Mouse (Mus musculus) adrenal gland, postnatal 10 days (tissue): ENCODE results near the gene Inca1. TPM values are rescaled to one million over a fixed set of nuclear protein-coding genes. Genes with fewer than 3 reads are reported as not detected.

ENCODE experiments used
- DNase-seq: peaks from one replicate; pipeline ENCODE4 v3.0.0; 2021; ENCODE audit warnings: mixed read lengths
- total RNA-seq, 2 experiments: library from RNA; stranded (reverse); gene quantifications; 2 replicates each; pipeline ENCODE4 v1.2.3; 2021

Inca1 gene
- total RNA-seq, 2 experiments from 2014 or later = 13.8 to 18.9 TPM

DNA sequence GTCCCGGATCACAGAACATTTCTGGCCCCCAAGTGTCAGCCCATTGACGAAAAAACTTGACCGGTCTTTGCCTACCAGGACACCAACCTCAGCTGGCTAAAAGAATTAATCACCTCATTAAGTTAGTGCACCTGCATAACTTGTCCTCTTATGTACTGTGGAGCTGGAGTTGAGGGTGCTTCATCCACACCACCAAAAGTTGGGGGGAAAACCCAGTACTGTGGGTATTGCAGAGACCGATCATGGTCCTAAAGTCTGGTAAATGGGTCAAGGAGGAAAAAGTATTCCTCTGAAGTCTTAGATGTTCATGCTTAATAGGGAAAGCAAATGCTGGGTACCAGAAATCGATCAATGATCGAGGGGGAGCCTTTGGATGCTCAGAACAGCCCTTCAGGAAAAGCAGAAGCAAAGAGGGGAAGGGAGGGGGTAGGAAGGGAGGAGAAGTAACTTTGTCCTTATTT lies 47.0 kb downstream of the Inca1 start:
- DNase-seq = no peak

DNA sequence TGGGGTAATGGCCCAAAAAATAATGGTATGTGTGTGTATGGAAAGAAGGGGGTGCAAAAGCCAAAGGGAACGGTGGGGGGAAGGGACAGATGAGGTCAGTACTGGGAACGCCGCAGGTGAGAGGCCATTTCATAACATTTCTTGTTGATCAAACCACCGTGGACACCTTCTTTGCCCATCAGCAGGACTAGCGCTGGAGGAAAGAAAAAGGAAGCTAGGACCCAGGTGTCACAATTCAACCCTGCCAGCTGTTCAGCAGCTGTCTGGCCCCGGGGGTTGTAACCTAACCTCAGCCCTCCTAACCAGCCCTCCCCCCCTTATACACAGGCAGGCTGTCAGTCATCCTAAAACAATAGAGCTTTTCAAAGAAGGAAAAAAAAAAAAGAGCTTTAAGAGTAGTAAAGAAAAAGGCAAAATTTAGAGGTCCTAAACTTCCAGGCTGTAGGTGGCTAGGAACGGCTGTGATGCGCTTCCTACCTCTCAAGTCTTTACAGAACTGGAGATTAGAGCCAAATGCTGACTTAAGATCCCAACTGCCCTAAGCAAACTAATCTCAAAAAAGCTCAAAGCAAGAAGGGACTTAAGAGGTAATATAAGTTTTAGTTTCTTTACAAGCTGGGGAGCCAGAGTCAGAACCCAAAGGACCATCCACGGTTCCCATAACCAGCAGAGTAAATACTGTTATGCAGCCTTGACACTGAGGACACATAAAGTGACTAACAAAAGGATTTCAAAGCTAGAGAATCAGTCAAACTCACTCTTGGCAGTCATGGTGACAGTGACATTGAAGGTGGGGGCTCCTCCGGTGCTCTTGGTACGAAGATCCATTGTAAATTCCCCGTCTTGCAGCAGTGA lies 47.7 kb downstream of the Inca1 start:
- no peak for DNase-seq

GRCm38 (mm10) chr11:70651391-70651790 lies 48.6 kb downstream of the Inca1 start:
- DNase-seq = peak; percentile 52

DNA sequence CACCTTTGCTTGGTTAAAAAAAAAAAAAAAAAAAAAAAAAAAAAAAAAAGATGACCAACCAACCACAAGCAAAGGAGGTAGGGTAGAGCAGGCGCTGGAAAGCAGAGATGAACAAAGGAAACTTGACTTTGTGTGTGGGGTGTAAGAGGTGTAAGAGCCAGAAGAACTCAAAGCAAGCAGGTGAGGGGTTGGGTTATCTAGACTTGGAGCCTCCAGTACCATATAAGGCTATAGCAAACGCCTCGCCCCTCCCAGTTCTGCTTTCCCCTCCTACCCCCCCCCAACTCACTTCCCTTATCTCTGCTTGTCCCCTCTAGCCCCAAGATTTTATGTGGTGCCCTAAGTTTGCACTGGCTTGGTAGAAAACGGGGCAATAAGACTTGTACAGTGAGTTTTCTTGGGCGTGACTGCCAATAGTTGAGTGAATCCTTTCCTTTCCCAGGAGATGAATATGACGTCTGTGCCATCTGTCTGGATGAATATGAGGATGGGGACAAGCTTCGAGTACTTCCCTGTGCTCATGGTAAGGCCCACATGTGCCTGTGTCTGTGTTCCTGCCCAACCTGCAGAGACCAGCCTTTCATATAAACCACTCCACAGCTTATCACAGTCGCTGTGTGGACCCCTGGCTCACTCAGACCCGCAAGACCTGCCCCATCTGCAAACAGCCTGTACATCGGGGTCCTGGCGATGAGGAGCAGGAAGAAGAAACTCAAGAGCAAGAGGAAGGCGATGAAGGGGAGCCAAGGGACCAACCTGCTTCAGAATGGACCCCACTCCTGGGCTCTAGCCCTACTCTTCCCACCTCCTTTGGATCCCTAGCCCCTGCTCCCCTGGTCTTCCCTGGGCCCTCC lies 49.4 kb downstream of the Inca1 start:
- no peak for DNase-seq

DNA sequence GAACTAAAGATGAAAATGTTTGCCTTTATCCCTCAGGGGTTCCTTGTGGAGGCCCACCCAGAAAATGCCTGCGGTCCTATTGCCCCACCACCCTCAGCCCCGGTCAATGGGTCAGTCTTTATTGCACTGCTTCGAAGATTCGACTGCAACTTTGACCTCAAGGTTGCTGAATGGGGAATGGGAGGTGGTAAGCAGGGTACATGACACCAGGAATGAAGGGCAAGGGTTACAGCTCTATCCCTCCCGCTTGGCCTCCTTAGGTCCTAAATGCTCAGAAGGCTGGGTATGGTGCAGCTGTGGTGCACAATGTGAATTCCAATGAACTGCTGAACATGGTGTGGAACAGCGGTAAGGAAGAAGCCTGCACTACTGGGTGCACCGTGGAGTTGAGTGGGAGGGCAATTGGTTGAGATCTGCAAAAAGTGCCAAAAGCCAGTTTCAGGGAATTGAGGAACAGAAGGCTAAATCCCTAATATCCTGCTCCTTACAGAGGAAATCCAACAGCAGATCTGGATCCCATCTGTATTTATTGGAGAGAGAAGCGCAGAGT lies 50.7 kb downstream of the Inca1 start:
- no peak for DNase-seq

DNA sequence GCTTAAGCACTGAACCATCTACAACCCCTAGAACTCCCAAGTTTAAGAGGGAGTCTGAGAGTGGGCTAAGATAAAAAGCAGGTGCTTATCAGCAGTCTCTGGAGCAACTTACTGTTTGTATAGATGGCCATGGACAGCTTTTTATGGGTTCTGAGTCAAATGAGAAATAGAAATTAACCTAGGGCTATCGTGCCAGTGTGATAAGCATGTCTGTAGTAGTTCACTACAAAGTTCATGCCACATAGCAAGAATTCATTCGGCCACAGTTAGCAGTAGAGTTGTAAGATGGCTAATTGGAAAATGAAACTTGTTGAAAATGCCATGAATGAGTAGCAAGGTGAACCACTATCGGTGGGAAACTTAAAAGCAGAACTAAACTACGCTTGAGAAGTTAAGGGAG lies 51.4 kb downstream of the Inca1 start:
- no peak for DNase-seq

DNA sequence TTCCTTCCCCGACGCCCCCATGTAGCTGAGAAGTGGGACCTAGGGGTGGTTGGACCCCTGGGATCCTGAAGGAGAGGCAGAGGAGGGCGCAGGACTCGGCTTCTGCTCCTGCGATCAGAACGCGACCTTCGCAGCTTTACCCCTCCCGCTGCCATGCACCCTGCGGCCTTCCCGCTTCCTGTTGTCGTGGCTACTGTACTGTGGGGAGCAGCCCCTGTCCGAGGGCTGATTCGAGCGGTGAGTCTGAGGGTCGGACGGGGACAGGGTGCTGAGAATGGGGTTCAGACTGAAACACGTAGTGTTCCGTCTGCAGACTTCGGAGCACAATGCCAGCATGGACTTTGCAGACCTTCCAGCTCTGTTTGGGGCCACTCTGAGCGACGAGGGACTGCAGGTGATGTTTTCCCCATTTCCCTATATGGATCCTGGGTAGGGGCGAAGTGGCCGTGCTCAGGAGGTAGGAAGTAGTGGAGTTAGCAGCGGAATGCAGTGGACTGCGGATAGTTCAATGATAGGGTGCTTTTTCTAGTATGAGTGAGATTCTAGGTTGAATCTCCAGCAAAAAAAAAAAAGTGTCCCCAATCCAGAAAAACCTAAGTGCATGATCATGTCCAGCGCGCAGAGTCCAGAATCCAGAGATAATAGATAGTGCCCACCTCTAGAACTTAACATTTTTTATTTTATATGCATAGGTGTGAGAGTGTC lies 52.1 kb downstream of the Inca1 start:
- peak; percentile 62 for DNase-seq

DNA sequence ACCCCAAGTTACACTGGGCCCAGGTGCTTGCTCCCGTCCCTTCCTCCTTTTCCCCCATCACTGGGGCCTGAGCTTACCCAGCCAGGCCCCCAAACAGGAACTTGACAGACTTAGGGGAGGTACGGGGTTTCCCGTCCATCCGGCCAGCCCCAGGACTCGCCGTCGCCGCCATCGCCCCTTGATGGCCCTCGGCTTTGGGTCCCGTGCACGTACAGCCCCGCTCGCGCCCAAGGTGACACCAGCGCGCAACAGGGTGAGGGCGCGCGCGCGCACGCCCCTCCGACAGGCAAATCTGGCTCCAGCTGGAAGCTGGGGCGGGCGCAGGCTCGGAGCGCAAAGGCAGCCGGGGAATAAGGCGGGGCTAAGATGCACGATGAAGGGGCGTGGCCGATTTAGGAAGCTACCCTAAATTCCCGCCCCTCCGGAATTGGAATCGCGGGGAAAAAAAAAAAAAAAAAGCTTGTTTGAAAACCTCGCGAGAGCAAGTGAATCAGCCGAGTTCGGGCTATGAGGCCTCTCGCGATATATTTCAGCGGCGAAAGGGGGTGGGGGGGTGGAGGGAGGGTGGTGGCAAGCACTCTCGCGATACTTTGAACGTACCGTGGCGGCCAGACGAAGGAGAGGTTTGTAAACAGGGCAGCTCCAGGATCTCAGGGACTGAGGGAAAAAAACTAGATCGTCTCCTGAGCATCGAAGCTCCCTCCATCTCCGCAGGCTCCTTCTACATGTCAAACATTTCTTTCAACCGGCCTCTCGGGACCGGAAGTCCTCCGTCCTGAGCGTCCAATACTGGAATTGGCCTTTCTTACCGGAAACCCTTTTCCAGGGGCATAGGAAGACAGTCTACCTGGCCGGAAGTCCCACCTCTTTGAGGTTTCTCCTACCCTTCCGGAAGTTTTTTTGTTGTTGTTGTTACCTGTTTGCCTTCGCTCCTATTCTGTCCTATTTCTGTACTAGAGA lies 53.0 kb downstream of the Inca1 start, which contains the start of the genes Rnf167 and Slc25a11:
Gene Rnf167 (plus strand): TSS at position 545 of the 960 bp plus-strand sequence.
Gene Slc25a11 (minus strand): TSS at position 789 of the 960 bp plus-strand sequence.
- DNase-seq = peak; percentile 96

GRCm38 (mm10) chr11:70646259-70646555 lies 53.7 kb downstream of the Inca1 start:
- no peak for DNase-seq

GRCm38 (mm10) chr11:70645461-70646258 lies 54.3 kb downstream of the Inca1 start:
- no peak for DNase-seq

DNA sequence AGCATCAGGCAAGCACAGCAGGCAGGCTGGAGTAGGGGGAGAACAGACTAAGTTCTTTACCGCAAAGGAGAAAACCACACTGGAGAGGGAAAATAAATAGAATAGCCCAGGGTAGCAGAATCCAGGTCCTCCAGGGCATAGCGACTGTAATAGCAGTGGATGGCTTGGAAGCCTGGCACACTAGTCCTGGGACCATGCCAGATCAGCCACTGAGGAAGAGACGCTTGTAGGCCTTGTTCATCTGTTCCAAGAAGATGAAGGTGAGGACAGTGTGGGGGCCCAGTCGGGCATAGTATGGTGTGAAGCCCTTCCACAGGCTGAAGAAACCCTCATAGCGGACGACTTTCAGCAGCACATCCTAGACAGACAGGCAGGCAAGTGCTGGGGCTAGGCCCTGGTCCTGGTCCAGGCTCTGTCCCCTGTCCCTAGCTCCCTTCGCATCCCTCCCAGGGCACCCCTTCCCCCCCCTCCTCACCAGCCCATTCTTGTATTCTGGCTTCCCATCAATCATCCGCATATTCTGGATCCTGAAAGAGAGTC lies 55.3 kb downstream of the Inca1 start:
- no peak for DNase-seq

DNA sequence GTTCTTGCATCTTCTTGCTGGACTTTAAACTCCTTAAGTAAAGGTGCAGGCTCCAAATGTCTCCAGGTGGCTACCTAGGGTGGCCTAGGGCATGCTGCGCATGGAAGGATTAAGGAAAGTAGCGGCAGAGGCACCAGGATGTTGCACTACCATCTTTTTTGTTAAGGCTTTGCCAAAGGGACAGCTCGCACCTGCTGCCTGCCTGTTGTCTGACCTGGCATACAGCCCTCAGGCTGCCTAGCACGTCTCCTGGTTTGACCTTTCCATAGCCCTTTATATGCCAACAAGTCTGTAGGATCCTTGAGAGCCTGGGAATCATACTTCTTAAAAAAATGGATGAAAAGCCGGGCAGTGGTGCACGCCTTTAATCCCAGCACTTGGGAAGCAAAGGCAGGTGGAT lies 56.9 kb downstream of the Inca1 start:
- DNase-seq = no peak

GRCm38 (mm10) chr11:70641241-70641640 lies 58.7 kb downstream of the Inca1 start:
- DNase-seq = no peak

DNA sequence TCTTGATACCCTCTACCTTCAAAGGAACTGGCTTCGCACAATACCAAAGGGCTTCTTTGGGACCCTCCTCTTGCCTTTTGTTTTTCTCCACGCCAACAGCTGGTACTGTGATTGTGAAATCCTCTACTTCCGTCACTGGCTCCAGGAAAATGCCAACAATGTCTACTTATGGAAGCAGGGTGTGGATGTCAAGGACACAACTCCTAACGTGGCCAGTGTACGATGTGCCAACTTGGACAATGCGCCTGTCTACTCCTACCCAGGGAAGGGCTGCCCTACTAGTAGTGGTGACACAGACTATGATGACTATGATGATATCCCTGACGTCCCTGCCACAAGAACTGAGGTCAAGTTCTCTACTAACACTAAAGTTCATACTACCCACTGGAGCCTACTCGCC lies 60.0 kb downstream of the Inca1 start:
- no peak for DNase-seq

- no peak for DNase-seq
Observed at GRCm38 (mm10) chr11:70638714-70639278, 61.2 kb downstream of the Inca1 start, which contains the start of gene Gp1ba. TSS of gene Gp1ba (plus strand) at chr11:70639122.
